Mouse (Mus musculus): Measurements from ENCODE around the gene Krt4.

The Krt4 gene

DNA sequence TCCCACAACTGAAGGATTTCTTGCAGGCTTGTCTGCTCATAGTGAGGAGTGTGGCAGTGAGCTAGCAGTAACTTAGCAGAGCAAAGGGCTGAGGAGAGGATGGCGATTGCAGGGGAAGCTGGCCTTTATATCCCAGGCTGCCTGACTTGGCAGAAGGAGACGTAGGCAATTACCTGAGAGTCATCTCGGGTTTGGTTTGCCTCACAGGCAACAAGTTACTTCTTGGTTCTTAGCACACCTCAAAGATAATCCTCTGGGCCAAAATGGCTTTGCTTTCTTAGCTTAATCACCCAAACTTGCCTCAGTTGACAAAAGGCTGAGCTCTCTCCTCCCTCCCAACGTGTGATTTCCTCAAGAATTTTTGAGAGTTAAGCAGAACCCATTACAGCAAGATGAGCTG, 31.7 kb downstream of the Krt4 start, which contains the start of gene Krt76:
Krt76 (minus strand) TSS at position 101 of the 400 bp plus-strand sequence.
- DNase-seq (ENCODE audit: low read depth): no peak

DNA sequence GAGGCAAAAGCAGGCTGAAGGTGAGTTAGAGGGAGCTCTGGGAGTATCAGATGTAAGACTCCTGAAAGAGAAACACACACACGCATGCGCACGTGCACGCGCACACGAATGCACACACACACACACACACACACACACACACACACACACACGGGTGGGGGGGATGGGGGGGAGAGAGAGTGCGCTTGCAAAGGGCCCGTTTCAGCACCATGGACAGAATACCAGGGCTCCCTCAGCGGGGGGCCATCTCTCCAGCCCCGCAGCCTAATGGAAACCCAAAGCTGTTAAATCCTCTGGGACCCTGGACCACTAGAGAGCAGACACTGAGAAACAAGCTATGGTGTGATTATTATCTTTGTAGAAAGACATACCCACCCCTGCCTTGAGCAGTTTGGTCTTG, 44.8 kb downstream of the Krt4 start:
- peak; percentile 9 for DNase-seq (ENCODE audit: low read depth)

DNA sequence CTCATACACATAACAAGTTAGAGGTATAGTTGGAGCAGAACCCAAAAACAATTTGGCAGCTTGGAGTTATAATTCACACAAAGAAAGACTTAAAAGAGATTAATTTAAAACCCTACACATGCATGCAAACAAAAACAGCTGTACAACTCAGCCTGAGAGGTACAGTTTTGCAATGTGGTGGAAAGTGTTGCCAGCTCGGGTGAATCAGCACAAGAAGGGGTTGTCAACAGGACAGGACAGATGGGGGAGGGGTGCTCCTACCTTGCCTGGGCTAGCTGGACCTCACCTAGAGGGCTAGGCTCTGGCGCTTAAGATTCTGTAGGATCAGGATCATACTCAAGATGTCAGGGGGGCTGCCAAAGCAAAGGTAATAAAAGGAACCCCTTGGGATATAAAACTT, 46.5 kb downstream of the Krt4 start:
- no peak for DNase-seq (ENCODE audit: low read depth)

DNA sequence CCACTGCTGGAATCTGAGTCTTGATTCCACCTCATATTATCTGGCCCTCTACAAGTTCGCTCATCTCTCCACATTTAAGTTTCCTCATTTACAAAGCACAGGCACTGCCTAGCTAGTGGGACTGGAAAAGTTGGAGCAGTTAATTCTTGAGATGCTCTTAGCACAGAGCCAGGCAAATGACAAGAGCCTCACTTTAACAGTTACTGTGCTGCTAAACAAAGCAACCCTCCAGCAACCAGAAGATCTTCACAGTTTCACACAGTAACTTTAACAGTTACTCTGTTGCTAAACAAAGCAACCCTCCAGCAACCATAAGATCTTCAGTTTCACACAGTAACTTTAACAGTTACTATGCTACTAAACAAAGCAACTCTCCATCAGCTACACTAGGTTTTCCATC, 50.2 kb downstream of the Krt4 start:
- no peak for DNase-seq (ENCODE audit: low read depth)

DNA sequence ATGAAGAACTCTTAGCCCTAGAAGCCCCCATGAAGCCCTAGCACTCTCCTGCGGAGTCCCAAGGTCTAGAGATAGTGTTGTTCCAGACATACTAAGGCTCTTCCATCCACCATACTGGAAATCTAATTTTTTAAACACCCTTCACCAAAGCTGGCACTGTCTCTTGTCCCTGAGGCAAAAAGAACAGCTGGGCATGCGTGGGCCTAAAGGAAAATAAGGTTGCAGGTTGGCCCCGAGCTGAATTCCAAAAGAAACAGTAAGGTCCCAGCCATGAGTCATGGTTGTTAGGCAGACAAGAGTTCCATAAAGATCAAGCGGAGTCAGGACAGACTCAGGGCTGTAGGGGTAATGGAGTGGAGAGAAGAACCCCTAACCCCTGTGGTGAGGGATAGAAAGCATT, 51.3 kb downstream of the Krt4 start:
- DNase-seq (ENCODE audit: low read depth): no peak

DNA sequence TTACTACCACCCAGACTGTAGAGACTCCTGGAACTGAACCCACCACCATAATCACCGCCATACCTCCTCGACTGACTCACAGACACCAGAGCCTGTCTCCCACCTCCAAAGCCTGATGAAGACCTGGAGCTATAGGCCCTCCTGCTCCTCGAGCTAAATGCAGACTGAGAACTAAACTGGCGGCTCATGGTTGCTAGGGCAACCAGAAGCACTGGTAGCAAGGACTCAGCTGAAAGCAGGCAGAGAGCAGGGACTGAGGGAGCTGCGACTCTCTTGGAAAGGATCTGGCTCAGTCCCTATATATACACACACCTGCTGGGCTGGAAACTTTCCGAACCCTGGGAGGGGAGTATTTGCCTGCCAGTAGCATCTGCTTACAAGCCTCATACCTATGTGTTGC, 55.1 kb downstream of the Krt4 start, which contains the start of gene Krt77:
Krt77 (minus strand) TSS at position 275 of the 400 bp plus-strand sequence.
- DNase-seq (ENCODE audit: low read depth): no peak
